ENCODE assay signal across 8 mouse cellular contexts in the genomic region with DNA sequence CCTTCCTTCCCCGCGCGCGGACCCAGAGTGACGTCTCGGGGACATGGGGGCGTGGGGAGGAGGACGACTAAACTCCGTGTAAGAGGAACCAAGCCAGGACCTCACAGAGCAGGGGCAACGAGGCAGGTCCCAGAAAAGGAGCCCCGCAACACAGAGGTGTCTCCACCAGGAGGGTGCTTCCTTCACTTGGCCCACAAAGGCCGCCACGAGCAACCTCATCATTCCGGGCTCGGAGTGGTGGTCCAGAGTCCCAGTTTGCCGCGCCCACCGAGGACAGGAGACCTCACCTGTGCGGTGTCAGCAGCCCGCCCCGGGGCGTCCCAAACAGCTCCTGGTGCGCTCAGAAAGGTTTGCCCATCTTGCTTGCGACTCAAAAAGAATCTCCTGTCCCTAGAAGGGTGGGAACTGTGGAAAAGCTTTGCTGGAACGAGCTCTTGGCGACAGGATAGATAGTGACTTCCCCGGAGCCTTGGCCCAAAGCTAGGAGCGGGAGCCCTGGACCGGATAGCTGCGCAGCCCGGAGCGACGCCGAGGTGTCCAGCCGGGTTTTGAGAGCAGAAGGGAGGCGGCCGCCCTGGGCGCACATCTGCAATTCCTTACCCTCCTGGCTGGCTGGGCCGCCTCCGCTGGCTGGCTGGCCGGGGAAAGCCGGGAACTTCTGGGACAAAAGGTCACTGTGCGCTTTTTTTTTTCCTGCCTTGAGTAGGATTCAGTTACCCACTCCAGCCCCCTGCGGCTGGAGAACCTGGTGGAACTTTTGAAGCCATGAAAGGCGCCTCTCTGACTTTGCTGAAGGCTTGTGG. TPM values are rescaled to one million over a fixed set of nuclear protein-coding genes. Genes with fewer than 3 reads are reported as not detected.
DNase-seq lines count a peak whose midpoint lies in the region; ATAC-seq lines count a peak whose summit lies in the region.

No protein-coding gene starts in this region.

- peaks cover 3% of the 10 kb centered on the region; the same call in 1 of the 2 replicates for H3K9me3 ChIP-seq in heart, embryonic 16.5 days (replicated peaks; ENCODE audit: control insufficient read depth, low read length)

- H3K9ac ChIP-seq in heart, embryonic 16.5 days (ENCODE audit: low read length), result peak overlapping the region; percentile 75

- peak overlapping the region; percentile 62 for H3K4me3 ChIP-seq in heart, embryonic 16.5 days (ENCODE audit: low read length)

- ATAC-seq in heart, embryonic 16.5 days (replicated peaks; ENCODE audit: extremely low read depth, insufficient read depth, low FRiP score), result peak; percentile 56
- peak; percentile 30; the same call in 1 of the 2 replicates for ATAC-seq in megakaryocyte, adult 5-6 weeks (ENCODE audit: poor library complexity, severe bottlenecking)

- H3K27ac ChIP-seq in heart, embryonic 16.5 days (ENCODE audit: low read length), result 0 out of 2 replicates have a peak overlapping the region, but pooled peaks have one; percentile 28

- peaks cover 12% of the 10 kb centered on the region for H3K27me3 ChIP-seq in heart, embryonic 16.5 days (ENCODE audit: control insufficient read depth, insufficient read depth, low read length)
- no peaks in the 10 kb centered on the region; the same call in 1 of the 2 replicates for H3K27me3 ChIP-seq in splenic B cell, adult 2 months (ENCODE audit: control insufficient read depth, insufficient read depth, low read length, poor library complexity, severe bottlenecking)

- 0 out of 2 replicates have a peak, but pooled peaks cover 3% of the 10 kb centered on the region for H3K4me1 ChIP-seq in heart, embryonic 16.5 days (ENCODE audit: control insufficient read depth, insufficient read depth, low read length)

- DNase-seq in 3134 (ENCODE audit: extremely low read depth, insufficient read length, low spot score), result peak; percentile 11
- DNase-seq in ZHBTc4 (ENCODE audit: low read depth, low spot score), result peak; percentile 67
- DNase-seq in fibroblast of lung, adult 2 months (ENCODE audit: low read depth), result peak; percentile 51
- DNase-seq in kidney, postnatal 10 days, result peak; percentile 59
- peak; percentile 6 for DNase-seq in splenic B cell, adult 2 months (ENCODE audit: low read depth, low spot score)
- DNase-seq in layer of hippocampus, adult 9-10 months (ENCODE audit: low spot score), result no peak

- WGBS in heart, embryonic 16.5 days, result 2% methylated on average over 45 of the region's 45 CpGs

- H3K36me3 ChIP-seq in heart, embryonic 16.5 days (ENCODE audit: control insufficient read depth, insufficient read depth), result no peaks in the 10 kb centered on the region
- no peaks in the 10 kb centered on the region for H3K36me3 ChIP-seq in splenic B cell, adult 2 months (ENCODE audit: control insufficient read depth, insufficient read depth, low read length, poor library complexity, severe bottlenecking)

- peak overlapping the region; percentile 96 for H3K4me2 ChIP-seq in heart, embryonic 16.5 days (ENCODE audit: low read depth, low read length)

RNA-seq across cellular contexts. Expression of gene Gfpt2, which starts 0.6 kb away (rescaled TPM):
- polyA plus RNA-seq in heart, embryonic 16.5 days (2015; fragmentation: Nextera tagmentation; extraction: Ambion mirVana), result 10.4 and 13.1 TPM in 2 replicates
- total RNA-seq in megakaryocyte, adult 5-6 weeks (2015), result not detected in 2 replicates
- total RNA-seq in megakaryocyte, adult 5-6 weeks (2017), result 0.11 and 0.28 TPM in 2 replicates

RNA-seq across cellular contexts. Expression of gene Mapk9, which starts 52.0 kb away (rescaled TPM):
- polyA plus RNA-seq in heart, embryonic 16.5 days (2015; fragmentation: Nextera tagmentation; extraction: Ambion mirVana), result 34.8 and 36.5 TPM in 2 replicates
- total RNA-seq in megakaryocyte, adult 5-6 weeks (2015), result 27.4 and 32.4 TPM in 2 replicates
- 37.8 and 44.9 TPM in 2 replicates for total RNA-seq in megakaryocyte, adult 5-6 weeks (2017)
